ENCODE assay signal across 9 mouse cellular contexts in genomic region chr14:105803281-105803680, GRCm38 (mm10).
A peak's percentile ranks its signal among the peaks of the same experiment; 100 is the strongest.
DNase-seq lines count a peak whose midpoint lies in the region; ATAC-seq and TF ChIP-seq lines count a peak whose summit lies in the region.
"Had no signal": no experiment of that assay in that cellular context is flagged by ENCODE, and none has a peak within 500 bp of the region (broad histone marks: within the 10 kb centered on the region; RNA-seq: fewer than 3 reads in every experiment).

No protein-coding gene starts in this region.

- WGBS in forebrain, embryonic 12.5 days: 44% methylated on average over 7 of the region's 7 CpGs
- WGBS in forebrain, embryonic 16.5 days: 43% methylated on average over 7 of the region's 7 CpGs
- WGBS in lung, postnatal 0 days: 36% methylated on average over 7 of the region's 7 CpGs
- WGBS in kidney, postnatal 0 days: 39% methylated on average over 7 of the region's 7 CpGs
- WGBS in small intestine, adult 2 months: 25% methylated on average over 7 of the region's 7 CpGs

- TF ChIP-seq EP300 in lung, postnatal 0 days (IDR thresholded peaks at IDR 0.05): no peak

- H3K4me1 ChIP-seq in forebrain, embryonic 12.5 days: peaks cover 8% of the 10 kb centered on the region
- H3K4me1 ChIP-seq in forebrain, embryonic 16.5 days (replicated peaks; ENCODE audit: control insufficient read depth, insufficient read depth, low read length): peaks cover 9% of the 10 kb centered on the region; the same call in 1 of the 2 replicates
- no peaks in the 10 kb centered on the region for H3K4me1 ChIP-seq in lung, postnatal 0 days (ENCODE audit: insufficient read depth, low read depth, low read length)
- no peaks in the 10 kb centered on the region; the same call in 1 of the 2 replicates for H3K4me1 ChIP-seq in kidney, postnatal 0 days (replicated peaks; ENCODE audit: insufficient read depth, low read length)
- no peaks in the 10 kb centered on the region; the same call in 1 of the 2 replicates for H3K4me1 ChIP-seq in small intestine, adult 2 months (ENCODE audit: control insufficient read depth, insufficient read depth, insufficient read length, low read length)

- H3K27ac ChIP-seq in forebrain, embryonic 12.5 days: no peak overlapping the region
- no peak overlapping the region for H3K27ac ChIP-seq in forebrain, embryonic 16.5 days (ENCODE audit: low read length)
- peak overlapping the region; percentile 82 for H3K27ac ChIP-seq in lung, postnatal 0 days (ENCODE audit: low read length)
- H3K27ac ChIP-seq in kidney, postnatal 0 days: peak overlapping the region; percentile 55; the same call in 1 of the 2 replicates
- no peak overlapping the region for H3K27ac ChIP-seq in small intestine, adult 2 months (ENCODE audit: insufficient read depth, low read depth, low read length)

- peaks cover 12% of the 10 kb centered on the region; the same call in 1 of the 2 replicates for H3K27me3 ChIP-seq in forebrain, embryonic 12.5 days
- H3K27me3 ChIP-seq in forebrain, embryonic 16.5 days (replicated peaks; ENCODE audit: control insufficient read depth, insufficient read depth, low read length): no peaks in the 10 kb centered on the region
- H3K27me3 ChIP-seq in lung, postnatal 0 days (replicated peaks; ENCODE audit: insufficient read depth, low read length): no peaks in the 10 kb centered on the region
- H3K27me3 ChIP-seq in kidney, postnatal 0 days (ENCODE audit: insufficient read depth, low read length): no peaks in the 10 kb centered on the region
- H3K27me3 ChIP-seq in small intestine, adult 2 months (ENCODE audit: control insufficient read depth, insufficient read depth, low read length): no peaks in the 10 kb centered on the region

- TF ChIP-seq CTCF in lung, postnatal 0 days (IDR thresholded peaks at IDR 0.05): no peak
- TF ChIP-seq CTCF in kidney, postnatal 0 days (IDR thresholded peaks at IDR 0.05; ENCODE audit: low read depth): no peak
- TF ChIP-seq CTCF in small intestine, adult 2 months (IDR thresholded peaks at IDR 0.05; ENCODE audit: extremely low read depth, insufficient read length, insufficient replicate concordance, low read depth, low read length): no peak

- no peak overlapping the region for H3K4me3 ChIP-seq in forebrain, embryonic 12.5 days (replicated peaks)
- H3K4me3 ChIP-seq in forebrain, embryonic 16.5 days (replicated peaks; ENCODE audit: low read length): no peak overlapping the region
- no peak overlapping the region for H3K4me3 ChIP-seq in lung, postnatal 0 days (ENCODE audit: low read depth, low read length)
- no peak overlapping the region for H3K4me3 ChIP-seq in kidney, postnatal 0 days (replicated peaks; ENCODE audit: low read depth, low read length)
- H3K4me3 ChIP-seq in small intestine, adult 2 months (ENCODE audit: low read depth, low read length): peak overlapping the region; percentile 29

- no peak overlapping the region for H3K9ac ChIP-seq in forebrain, embryonic 12.5 days
- no peak overlapping the region for H3K9ac ChIP-seq in forebrain, embryonic 16.5 days (replicated peaks; ENCODE audit: low read depth, low read length)
- no peak overlapping the region for H3K9ac ChIP-seq in lung, postnatal 0 days (replicated peaks; ENCODE audit: low read depth)
- no peak overlapping the region for H3K9ac ChIP-seq in kidney, postnatal 0 days (ENCODE audit: low read depth, low read length)

- no peak for TF ChIP-seq POLR2A in small intestine, adult 2 months (IDR thresholded peaks at IDR 0.05; ENCODE audit: low read depth, low read length)

- H3K4me2 ChIP-seq in forebrain, embryonic 12.5 days: peak overlapping the region; percentile 33; the same call in 1 of the 2 replicates
- no peak overlapping the region for H3K4me2 ChIP-seq in forebrain, embryonic 16.5 days (ENCODE audit: low read length)
- H3K4me2 ChIP-seq in lung, postnatal 0 days (replicated peaks; ENCODE audit: low read depth, low read length): peak overlapping the region; percentile 46
- peak overlapping the region; percentile 48 for H3K4me2 ChIP-seq in kidney, postnatal 0 days (ENCODE audit: low read length)

- ATAC-seq in forebrain, embryonic 12.5 days (ENCODE audit: low FRiP score): no peak
- no peak for ATAC-seq in forebrain, embryonic 16.5 days
- ATAC-seq in lung, postnatal 0 days: no peak
- no peak for ATAC-seq in kidney, postnatal 0 days (replicated peaks; ENCODE audit: low FRiP score, low read depth)
- no peak for ATAC-seq in megakaryocyte-erythroid progenitor cell, adult 5-6 weeks (replicated peaks; ENCODE audit: low FRiP score, low TSS enrichment, poor library complexity, severe bottlenecking)

- no peaks in the 10 kb centered on the region for H3K9me3 ChIP-seq in forebrain, embryonic 12.5 days
- no peaks in the 10 kb centered on the region for H3K9me3 ChIP-seq in forebrain, embryonic 16.5 days (ENCODE audit: control insufficient read depth, low read length)
- H3K9me3 ChIP-seq in lung, postnatal 0 days (ENCODE audit: low read length): no peaks in the 10 kb centered on the region
- H3K9me3 ChIP-seq in kidney, postnatal 0 days (replicated peaks; ENCODE audit: low read length): no peaks in the 10 kb centered on the region

- no peaks in the 10 kb centered on the region for H3K36me3 ChIP-seq in forebrain, embryonic 12.5 days (replicated peaks)
- no peaks in the 10 kb centered on the region for H3K36me3 ChIP-seq in forebrain, embryonic 16.5 days (ENCODE audit: control insufficient read depth, insufficient read depth)
- H3K36me3 ChIP-seq in lung, postnatal 0 days (ENCODE audit: insufficient read depth, low read length): no peaks in the 10 kb centered on the region
- no peaks in the 10 kb centered on the region for H3K36me3 ChIP-seq in kidney, postnatal 0 days (ENCODE audit: insufficient read depth, low read length)
- H3K36me3 ChIP-seq in small intestine, adult 2 months (ENCODE audit: control insufficient read depth, insufficient read depth, low read length): no peaks in the 10 kb centered on the region

- no peak for DNase-seq in lung, postnatal 0 days (ENCODE audit: low spot score)
- no peak for DNase-seq in lung, postnatal 14 days
- DNase-seq in kidney, postnatal 0 days (ENCODE audit: low spot score): peak; percentile 26
- no peak for DNase-seq in adrenal gland, adult 18-20 months (ENCODE audit: low spot score in 2 of 2)
- DNase-seq: layer of hippocampus, postnatal 36 days had no signal

Comparison
In these comparisons a context has a peak if more than half of its experiments do, and no peak if none do; other contexts are left out.
1. H3K27ac ChIP-seq: peak in lung, postnatal 0 days (single experiment) and kidney, postnatal 0 days (single experiment); none in forebrain, embryonic 12.5 days (single experiment), forebrain, embryonic 16.5 days (single experiment) and small intestine, adult 2 months (single experiment).